Mouse (Mus musculus) heart, postnatal 25 days (tissue): ENCODE results near the gene Opcml. TPM values are rescaled to one million over a fixed set of nuclear protein-coding genes. Genes with fewer than 3 reads are reported as not detected.

Experiments used
- DNase-seq: peaks from one replicate; pipeline ENCODE4 v3.0.0; 2022; ENCODE audit warnings: low spot score
- intact Hi-C: fragments of 180-260 bp; cut with DNase I; formaldehyde crosslinking; loops from one replicate; pipeline ENCODE4 v1.15.1; 2025
- total RNA-seq, 2 experiments: library from RNA; stranded (reverse); gene quantifications; 2 replicates each; pipeline ENCODE4 v1.2.3; 2021

Opcml gene
- total RNA-seq, 2 experiments from 2014 or later, result 0.89 to 0.96 TPM

DNA sequence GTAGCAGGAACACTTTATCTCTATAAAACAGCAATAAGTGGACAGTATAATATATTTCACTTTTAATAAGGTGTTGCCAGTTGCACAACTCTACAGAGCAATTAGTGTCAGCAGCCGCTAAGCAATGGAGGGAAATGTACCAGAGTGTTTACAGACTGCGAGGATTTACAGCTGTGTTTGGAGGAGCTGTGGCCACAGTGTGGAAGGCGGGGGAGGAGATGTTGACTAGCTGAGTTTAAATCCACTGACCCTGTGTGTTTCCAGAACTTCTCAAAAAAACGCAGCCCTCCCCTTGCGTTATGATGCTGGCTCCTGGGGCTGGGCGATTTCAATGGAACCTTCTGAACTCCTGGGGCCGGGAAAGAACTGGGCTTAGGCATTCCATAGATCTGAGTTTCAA, 33.8 kb downstream of the Opcml start:
- intact Hi-C loops, result no loop called here
- no peak for DNase-seq

DNA sequence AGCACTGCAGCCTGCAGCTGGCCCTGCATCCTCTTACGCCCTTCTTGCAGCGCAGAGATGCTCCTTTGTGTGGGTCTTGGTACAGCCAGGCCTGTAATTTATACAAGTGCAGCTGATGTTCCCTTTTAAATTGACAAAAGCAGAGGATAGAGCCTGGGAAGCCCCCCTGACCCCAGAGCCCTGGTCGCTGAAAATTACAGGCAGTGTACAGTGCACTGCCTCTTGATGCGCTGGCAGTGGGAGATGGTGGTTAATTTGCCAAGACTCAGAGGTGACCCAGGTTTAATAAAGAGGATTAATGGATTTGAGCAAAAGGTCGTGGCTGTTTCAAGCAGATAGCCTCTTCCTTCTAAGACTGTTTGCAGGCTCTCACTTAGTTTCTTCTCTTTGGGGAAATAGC, 39.9 kb downstream of the Opcml start:
- no peak for DNase-seq
- intact Hi-C loops, result no loop called here

- intact Hi-C loops, result no loop called here
- DNase-seq, result no peak
These were observed 52.2 kb downstream of the Opcml start for GRCm38 (mm10) chr9:27842806-27843205.

DNA sequence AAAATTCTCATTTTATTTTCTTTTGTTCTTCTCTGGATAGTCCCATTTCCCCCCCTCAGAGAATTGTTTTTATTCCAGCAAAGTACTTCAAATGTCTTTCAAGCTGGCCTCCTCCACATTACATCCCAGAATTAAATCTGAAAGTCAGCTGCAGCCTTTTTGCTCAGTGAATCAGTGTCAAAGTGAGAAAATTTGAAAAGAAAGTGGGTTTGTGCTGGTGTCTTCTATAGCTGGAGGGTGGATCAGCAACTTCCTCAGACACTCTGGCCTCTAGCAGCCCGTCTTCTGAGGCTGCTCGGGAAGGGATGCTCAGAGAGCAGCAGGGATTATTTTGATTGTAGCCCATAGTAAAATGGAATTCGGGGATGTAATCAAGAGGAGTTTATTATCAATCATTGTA, 81.0 kb downstream of the Opcml start:
- no peak for DNase-seq
- intact Hi-C loops, result no loop called here

DNA sequence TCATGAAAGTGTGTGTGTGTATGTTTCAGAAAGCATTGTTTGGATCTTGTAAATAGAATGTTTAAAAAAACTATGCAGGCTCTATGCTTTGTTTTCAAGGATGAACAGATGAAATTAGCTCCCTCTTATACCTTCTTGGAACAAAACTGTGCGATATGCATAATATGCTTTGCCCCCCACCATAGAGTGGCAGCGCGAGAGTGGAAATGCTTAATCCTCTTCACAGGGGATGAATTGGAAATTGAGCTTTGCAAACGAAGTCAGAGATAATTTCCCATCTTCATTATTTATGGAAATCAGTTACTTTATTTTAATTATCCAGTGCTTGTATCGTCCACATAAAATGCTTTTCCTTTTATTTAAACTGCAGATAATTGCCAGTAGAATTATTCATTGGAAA, 99.1 kb downstream of the Opcml start:
- DNase-seq, result no peak
- intact Hi-C loops, result no loop called here

GRCm38 (mm10) chr9:27917250-27917649, 126.7 kb downstream of the Opcml start:
- DNase-seq, result no peak
- intact Hi-C loops, result no loop called here

DNA sequence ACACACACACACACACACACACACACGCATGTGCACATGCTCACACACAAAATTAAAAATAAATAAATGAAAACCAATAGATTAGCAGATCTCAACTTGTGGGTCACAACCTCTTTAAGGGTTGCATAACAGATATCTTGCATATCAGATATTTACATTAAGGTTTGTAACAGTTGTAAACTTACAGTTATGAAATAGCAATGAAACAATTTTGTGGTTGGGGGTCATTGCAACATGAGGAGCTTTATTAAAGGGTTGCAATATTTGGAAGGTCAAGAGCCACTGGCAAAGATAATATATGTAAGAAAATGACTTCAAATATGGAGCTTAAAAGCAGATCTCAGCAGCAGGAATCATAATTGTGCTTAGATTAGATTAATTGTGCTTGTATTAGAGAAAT, 132.9 kb downstream of the Opcml start:
- intact Hi-C loops, result no loop called here
- DNase-seq, result no peak

DNA sequence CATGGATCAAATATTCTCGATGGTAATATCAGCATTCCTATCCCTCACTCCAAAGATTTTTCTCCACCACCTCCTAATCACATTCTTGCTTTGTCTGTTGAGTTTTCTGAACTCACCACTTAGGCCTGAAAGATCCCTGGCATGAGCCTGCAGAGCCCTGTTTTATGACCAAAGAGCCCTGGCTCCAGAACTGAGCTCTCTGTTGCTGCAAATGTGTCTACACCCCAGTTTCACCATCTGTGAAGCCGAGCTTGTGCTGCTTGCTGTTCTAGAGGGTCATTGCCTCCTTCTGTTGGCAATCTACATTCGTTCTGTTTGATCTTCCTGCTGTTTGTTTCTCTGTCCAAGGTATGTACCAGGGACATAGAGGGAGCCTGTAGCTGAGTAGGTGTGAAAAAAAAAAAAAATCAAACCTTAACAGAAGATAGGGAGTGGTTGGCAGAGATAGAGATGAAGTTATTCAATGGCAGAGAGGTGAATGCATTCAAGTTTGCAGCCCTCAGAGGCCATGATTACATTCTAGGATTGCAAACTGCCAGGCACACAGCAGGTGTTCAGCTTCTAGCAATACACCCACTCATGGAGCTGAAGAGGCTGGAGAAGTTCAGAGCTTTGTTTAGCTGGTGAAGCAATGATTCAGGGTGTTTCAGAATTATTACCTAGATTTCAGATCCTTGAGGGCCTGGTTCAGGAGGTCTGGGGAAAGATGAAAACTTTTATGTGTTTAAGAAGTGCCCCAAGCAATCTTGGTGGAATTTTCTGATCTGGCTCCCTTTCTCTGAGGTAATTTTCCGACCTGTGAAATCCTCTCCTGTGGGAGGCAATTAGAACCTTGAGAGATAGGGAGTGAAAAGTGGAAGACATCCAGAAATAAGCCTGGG, 133.6 kb downstream of the Opcml start:
- DNase-seq, result no peak
- intact Hi-C loops, result no loop called here

DNA sequence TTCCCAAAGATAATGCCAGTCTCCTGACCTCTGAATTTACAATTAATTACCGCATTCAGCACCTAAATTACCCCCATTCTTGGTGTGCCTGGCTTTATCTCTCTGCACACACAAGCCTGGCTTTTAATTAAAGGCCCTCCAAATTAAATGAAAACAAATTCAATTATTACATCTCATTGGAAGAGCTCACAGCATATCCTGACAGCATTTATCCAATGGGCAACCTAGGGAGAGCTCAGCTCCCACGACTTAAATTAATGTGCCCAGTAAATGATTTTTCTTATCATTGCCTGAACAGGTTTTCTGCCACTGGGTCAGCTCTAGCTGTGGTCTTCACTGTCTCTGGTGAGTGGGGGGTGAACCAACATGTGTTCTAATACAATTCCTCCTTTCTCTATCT, 135.1 kb downstream of the Opcml start:
- intact Hi-C loops, result no loop called here
- DNase-seq, result no peak

GRCm38 (mm10) chr9:27937253-27937652, 146.7 kb downstream of the Opcml start:
- DNase-seq, result no peak
- intact Hi-C loops, result no loop called here

- DNase-seq, result no peak
- intact Hi-C loops, result no loop called here
These were observed 147.1 kb downstream of the Opcml start for GRCm38 (mm10) chr9:27937660-27938059.

- intact Hi-C loops, result no loop called here
- no peak for DNase-seq
These were observed 154.9 kb downstream of the Opcml start for GRCm38 (mm10) chr9:27945323-27946010.

- no peak for DNase-seq
- intact Hi-C loops, result no loop called here
These were observed 160.5 kb downstream of the Opcml start for GRCm38 (mm10) chr9:27951110-27951509.

DNA sequence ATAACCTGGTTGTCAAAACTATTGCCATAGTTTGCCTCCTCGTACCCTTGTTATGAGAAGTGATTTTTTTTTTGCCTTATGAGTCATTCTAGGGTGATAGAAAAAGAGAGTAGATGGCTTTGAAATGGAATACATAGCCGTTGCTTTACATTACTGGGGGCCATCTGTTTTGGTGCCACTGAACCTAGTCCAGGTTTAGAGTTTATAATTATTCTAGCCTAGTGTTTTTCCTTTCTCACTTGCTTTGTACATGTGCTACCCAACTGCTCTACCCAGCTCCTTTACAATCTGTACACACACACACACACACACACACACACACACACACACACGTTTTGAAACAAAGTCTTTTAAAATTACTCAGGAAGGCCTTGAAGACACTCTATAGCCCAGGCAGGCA, 171.1 kb downstream of the Opcml start:
- intact Hi-C loops, result no loop called here
- no peak for DNase-seq

GRCm38 (mm10) chr9:27963385-27963784, 172.8 kb downstream of the Opcml start:
- intact Hi-C loops, result no loop called here
- no peak for DNase-seq

- intact Hi-C loops, result no loop called here
- no peak for DNase-seq
These were observed 174.5 kb downstream of the Opcml start for GRCm38 (mm10) chr9:27964902-27965550.

GRCm38 (mm10) chr9:27968266-27968665, 177.7 kb downstream of the Opcml start:
- DNase-seq, result no peak
- intact Hi-C loops, result no loop called here

DNA sequence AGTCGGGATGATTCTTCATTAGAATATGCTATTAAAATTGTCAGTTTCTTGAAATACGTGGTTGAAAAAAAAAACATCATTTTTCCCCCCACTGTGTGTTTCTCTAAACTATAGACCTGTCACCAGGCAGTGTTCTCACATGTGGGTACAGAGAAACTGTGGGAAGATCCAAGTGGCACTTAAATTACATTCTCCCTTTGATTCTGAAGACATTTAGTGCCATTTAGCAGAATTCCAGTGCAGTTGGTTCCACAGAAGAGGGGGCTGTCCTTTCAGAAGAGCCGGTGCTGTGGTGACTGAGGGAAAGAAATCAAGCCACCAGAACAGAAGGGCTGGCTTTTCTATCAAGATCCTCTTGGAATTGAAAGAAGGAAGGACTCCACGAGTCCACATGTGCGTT, 181.7 kb downstream of the Opcml start:
- intact Hi-C loops, result no loop called here
- DNase-seq, result no peak

- DNase-seq, result no peak
- intact Hi-C loops, result no loop called here
These were observed 192.0 kb downstream of the Opcml start for GRCm38 (mm10) chr9:27982576-27982975.

- no peak for DNase-seq
- intact Hi-C loops, result no loop called here
These were observed 196.3 kb downstream of the Opcml start for GRCm38 (mm10) chr9:27986604-27987588.
